Mouse (Mus musculus) lung, embryonic 16.5 days (tissue): ENCODE measurements at regions not wholly inside any gene's neighbourhood (a gene's known extent, or its start where the extent isn't known, plus 50 kb on each side); places are given as distances from the start of the nearest gene placed in this dataset.

Experiments used
- ATAC-seq: fragments of 200-750 bp; cut with Nextera tagmentation; 2 replicates; pipeline ENCODE4 v1.8.0; 2017; ENCODE audit warnings: low read depth, mild to moderate bottlenecking, moderate library complexity
- H3K27ac ChIP-seq: fragments of 300-500 bp; sonication (generic); 2 replicates; pipeline ENCODE4 v1.5.1; 2014; ENCODE audit warnings: mild to moderate bottlenecking, control low read depth, low read length
- H3K27me3 ChIP-seq: fragments of 300-500 bp; sonication (generic); 2 replicates; pipeline ENCODE4 v1.6.1; 2014; ENCODE audit warnings: low read depth, low read length, mixed read lengths; ENCODE audit not compliant: control insufficient read depth, insufficient read depth
- H3K36me3 ChIP-seq: fragments of 300-500 bp; sonication (generic); 2 replicates; pipeline ENCODE4 v1.6.1; 2014; ENCODE audit warnings: low read length; ENCODE audit not compliant: control insufficient read depth, insufficient read depth
- H3K4me1 ChIP-seq: fragments of 300-500 bp; sonication (generic); replicated peaks from 2 replicates; pipeline ENCODE4 v1.6.1; 2014; ENCODE audit warnings: low read length, mixed read lengths; ENCODE audit not compliant: control insufficient read depth, insufficient read depth
- H3K4me2 ChIP-seq: fragments of 300-500 bp; sonication (generic); 2 replicates; pipeline ENCODE4 v1.6.1; 2014; ENCODE audit warnings: low read depth, low read length, control low read depth
- H3K4me3 ChIP-seq: fragments of 300-500 bp; sonication (generic); 2 replicates; pipeline ENCODE4 v1.5.1; 2014; ENCODE audit warnings: mild to moderate bottlenecking, low read length, control low read depth
- H3K9ac ChIP-seq: fragments of 300-500 bp; sonication (generic); 2 replicates; pipeline ENCODE4 v1.6.1; 2014; ENCODE audit warnings: low read length, control low read depth
- H3K9me3 ChIP-seq: fragments of 300-500 bp; sonication (generic); 2 replicates; pipeline ENCODE4 v1.6.1; 2016; ENCODE audit warnings: low read length; ENCODE audit not compliant: control insufficient read depth
- WGBS: fragments of 180-500 bp; shearing (Covaris S2); extraction: QIAGEN DNeasy Blood & Tissue Kit; methylation state at CpG from one replicate; pipeline ENCODE4 v1.1.7; 2014; 5-methylcytosine and 5-hydroxymethylcytosine counted together

DNA sequence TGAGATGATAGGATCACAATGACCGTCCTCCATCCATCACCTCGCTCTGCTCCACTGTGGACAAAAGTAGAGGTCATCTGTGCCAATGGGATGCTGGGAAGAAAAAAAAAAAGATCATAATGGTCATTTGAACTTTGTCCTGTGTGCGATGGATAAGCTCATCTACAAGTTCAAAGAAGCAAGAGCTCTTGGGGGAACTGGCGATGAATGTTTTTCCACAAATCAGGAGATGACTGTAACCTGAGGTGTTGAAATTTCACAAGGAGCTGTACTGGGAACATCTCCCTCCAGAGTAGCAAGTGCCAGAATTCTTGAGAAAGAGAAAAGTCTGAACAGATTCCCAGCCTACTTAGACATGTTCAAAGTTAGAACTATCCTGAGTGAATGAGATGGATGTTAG, 287.0 kb downstream of the Tns3 start:
- H3K9ac ChIP-seq, result no peak overlapping the region
- 63% methylated on average over 4 of the region's 4 CpGs for WGBS

DNA sequence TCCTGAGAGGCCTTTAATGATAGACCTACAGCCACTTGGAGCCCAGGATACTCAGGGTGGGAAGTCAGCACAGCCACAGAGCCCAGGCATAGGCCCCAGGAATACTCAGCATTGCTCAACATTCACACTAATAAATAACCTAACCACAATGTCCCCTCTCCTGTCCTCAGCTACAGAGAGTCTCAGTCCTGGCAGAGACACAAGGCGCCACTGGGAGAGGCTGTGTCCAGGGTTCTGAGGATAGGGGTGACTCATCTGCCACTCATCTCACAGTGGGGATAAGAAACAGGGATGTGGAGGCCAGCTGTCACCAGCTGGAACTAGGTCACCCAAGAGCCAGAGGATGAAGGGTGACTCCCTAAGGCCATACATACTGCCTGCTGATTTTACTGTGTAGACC, 298.8 kb downstream of the Tns3 start:
- ATAC-seq, result 0 out of 2 replicates have a peak, but pooled peaks have one; percentile 7

More for the DNA sequence above, 287.0 kb downstream of the Tns3 start:
- no peaks in the 10 kb centered on the region for H3K9me3 ChIP-seq
- H3K4me3 ChIP-seq, result no peak overlapping the region
- no peak overlapping the region for H3K27ac ChIP-seq
- ATAC-seq, result no peak
- no peaks in the 10 kb centered on the region for H3K36me3 ChIP-seq
- no peaks in the 10 kb centered on the region for H3K27me3 ChIP-seq
- H3K4me2 ChIP-seq, result no peak overlapping the region
- no peaks in the 10 kb centered on the region for H3K4me1 ChIP-seq

GRCm38 (mm10) chr11:8364703-8365433, 299.5 kb downstream of the Tns3 start:
- ATAC-seq, result no peak
- Histone ChIP-seq H3K9ac (no peak overlapping the region), H3K9me3 (no peaks in the 10 kb centered on the region), H3K4me3 (no peak overlapping the region), H3K27ac (no peak overlapping the region), H3K36me3 (no peaks in the 10 kb centered on the region), H3K27me3 (no peaks in the 10 kb centered on the region), H3K4me2 (no peak overlapping the region), H3K4me1 (no peaks in the 10 kb centered on the region)
- 69% methylated on average over 9 of the region's 9 CpGs for WGBS

More for the DNA sequence above, 298.8 kb downstream of the Tns3 start:
- Histone ChIP-seq H3K36me3 (no peaks in the 10 kb centered on the region), H3K9me3 (no peaks in the 10 kb centered on the region), H3K27me3 (no peaks in the 10 kb centered on the region), H3K9ac (no peak overlapping the region), H3K4me1 (no peaks in the 10 kb centered on the region), H3K4me3 (no peak overlapping the region), H3K4me2 (no peak overlapping the region), H3K27ac (no peak overlapping the region)
- 86% methylated on average over 1 of the region's 1 CpGs for WGBS

DNA sequence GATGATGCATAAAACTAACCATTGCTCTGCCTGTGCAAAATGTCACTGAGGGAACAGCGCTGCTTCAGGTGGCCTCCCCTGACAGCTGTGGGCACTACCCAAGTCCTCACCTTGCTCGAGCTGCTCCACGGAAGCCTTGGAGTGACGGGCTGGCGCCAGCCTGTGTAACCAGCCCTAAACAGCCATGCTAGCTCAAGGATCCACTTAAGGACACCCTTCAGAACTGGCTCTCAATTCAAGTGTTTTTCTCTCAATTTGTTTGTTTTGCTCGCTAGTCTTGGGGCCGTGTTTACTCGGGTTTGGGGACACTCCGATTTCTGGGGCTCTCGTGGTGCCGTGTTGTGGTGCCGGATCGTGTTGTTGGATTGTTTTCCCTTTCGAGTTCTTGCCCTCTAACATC, 319.4 kb downstream of the Tns3 start:
- Histone ChIP-seq H3K36me3 (no peaks in the 10 kb centered on the region), H3K27ac (peak overlapping the region; percentile 14; the same call in 1 of the 2 replicates), H3K4me3 (peak overlapping the region; percentile 31), H3K4me1 (no peaks in the 10 kb centered on the region; the same call in 1 of the 2 replicates), H3K9me3 (no peaks in the 10 kb centered on the region), H3K27me3 (no peaks in the 10 kb centered on the region), H3K9ac (no peak overlapping the region), H3K4me2 (peak overlapping the region; percentile 25)
- 54% methylated on average over 14 of the region's 14 CpGs for WGBS
- ATAC-seq, result peak; percentile 96

DNA sequence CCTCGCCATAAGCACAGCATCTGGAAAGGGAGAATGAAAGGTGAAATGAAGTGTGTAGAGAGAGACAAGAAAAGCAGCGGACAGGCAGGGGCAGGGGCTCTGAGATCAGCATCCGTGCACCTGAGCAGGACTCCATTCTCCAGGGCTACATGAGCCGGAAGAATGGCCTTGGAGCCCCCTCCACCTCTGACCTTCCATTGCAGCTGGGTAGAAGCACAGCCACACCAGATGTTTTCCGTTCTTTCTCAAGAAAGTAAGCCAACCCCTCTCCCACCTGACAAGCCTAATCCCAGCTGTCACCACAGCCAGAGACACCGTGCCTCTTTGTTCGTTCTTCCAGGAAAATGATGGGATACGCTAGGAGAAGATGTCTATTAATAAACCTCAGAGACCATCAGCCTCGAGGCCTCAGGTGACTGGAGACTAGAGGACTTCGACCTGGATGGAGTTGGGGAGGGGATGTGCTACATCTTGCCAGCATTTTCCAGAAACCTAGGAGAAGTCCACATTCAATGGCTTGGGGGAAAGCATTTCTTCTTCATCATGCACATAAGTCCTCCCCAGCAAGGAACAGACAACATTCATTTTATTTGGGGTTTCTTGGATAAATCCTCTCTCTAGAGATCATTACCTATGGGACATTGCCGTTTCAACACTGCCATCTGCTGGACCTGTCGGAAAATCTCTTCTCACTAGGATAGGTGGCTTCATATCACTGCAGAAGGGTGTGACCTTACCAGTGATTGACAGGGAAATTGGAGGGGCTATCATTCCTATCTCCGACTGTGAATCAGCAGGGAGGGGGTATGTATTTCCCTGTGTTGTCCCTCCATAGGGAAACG, 361.8 kb downstream of the Tns3 start:
- no peak for ATAC-seq
- H3K36me3 ChIP-seq, result no peaks in the 10 kb centered on the region
- no peaks in the 10 kb centered on the region for H3K27me3 ChIP-seq
- H3K9me3 ChIP-seq, result no peaks in the 10 kb centered on the region
- no peak overlapping the region for H3K9ac ChIP-seq
- H3K4me2 ChIP-seq, result no peak overlapping the region
- no peak overlapping the region for H3K27ac ChIP-seq
- H3K4me1 ChIP-seq, result no peaks in the 10 kb centered on the region
- 39% methylated on average over 14 of the region's 14 CpGs for WGBS
- H3K4me3 ChIP-seq, result no peak overlapping the region

GRCm38 (mm10) chr11:8297462-8297861, 366.9 kb downstream of the Tns3 start:
- Histone ChIP-seq H3K9me3 (no peaks in the 10 kb centered on the region), H3K36me3 (no peaks in the 10 kb centered on the region), H3K27me3 (no peaks in the 10 kb centered on the region), H3K4me3 (no peak overlapping the region), H3K4me1 (no peaks in the 10 kb centered on the region), H3K27ac (no peak overlapping the region), H3K9ac (no peak overlapping the region), H3K4me2 (no peak overlapping the region)
- 63% methylated on average over 5 of the region's 5 CpGs for WGBS
- ATAC-seq, result no peak

DNA sequence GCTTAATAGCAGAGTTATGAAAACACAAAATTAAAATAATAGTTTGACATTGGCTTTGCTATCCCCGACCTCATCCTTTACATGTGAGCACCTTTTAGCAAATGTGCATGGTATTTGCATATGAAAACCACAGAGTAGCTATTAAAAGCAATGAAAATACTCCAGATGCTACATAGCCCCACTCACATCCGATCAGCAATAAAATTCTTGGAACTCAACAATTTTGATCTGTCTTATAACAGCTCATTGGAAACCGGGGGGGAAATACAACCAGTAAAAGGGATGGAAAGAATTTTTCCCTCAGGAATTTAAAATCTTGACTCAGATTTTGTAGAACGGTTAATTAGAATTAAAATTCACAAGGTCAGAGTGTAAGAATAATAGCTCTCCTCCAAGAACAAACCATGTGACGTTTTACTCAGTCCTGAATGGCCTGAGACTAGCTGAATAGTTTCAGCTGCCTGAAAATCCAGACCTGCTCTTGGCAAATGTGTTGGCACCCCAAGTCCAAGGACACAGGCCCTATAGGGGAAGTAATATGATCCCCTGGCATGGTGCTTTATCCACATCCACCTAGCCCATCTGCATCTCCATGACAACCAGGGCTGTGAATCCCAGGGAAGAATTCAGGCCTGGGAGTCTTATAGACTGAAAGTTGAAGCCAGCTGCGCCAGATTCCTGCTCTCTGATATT, 370.9 kb downstream of the Tns3 start:
- Histone ChIP-seq H3K4me1 (no peaks in the 10 kb centered on the region), H3K36me3 (no peaks in the 10 kb centered on the region), H3K27me3 (no peaks in the 10 kb centered on the region), H3K9me3 (no peaks in the 10 kb centered on the region), H3K4me3 (no peak overlapping the region), H3K9ac (no peak overlapping the region), H3K4me2 (no peak overlapping the region), H3K27ac (no peak overlapping the region)
- ATAC-seq, result peak; percentile 52
- WGBS, result 46% methylated on average over 6 of the region's 6 CpGs

DNA sequence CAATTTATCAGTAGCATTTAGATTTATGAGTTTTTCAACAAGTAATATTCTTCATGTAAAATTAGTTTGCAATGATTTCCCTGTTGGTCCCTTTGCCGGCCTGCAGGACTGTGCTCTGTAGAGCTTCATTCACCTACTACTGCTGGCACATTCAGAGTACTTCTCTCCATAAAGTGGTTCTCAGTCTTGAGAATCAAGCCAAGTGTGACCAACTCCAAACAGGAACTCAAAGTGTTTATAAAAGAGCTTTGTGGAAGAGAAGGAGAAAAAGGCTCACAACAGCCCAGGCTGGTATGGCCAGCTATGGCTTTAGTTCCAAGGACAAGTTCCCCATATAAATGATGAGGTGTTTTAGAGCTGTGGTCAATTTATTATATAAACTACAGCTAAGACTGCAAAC, 379.1 kb downstream of the Tns3 start:
- H3K27ac ChIP-seq, result no peak overlapping the region
- H3K9me3 ChIP-seq, result no peaks in the 10 kb centered on the region
- H3K4me1 ChIP-seq, result no peaks in the 10 kb centered on the region
- no peaks in the 10 kb centered on the region for H3K36me3 ChIP-seq
- no peaks in the 10 kb centered on the region for H3K27me3 ChIP-seq
- no peak overlapping the region for H3K4me3 ChIP-seq
- no peak overlapping the region for H3K4me2 ChIP-seq
- peak; percentile 43; the same call in 1 of the 2 replicates for ATAC-seq
- WGBS, result 60% methylated on average over 1 of the region's 1 CpGs
- H3K9ac ChIP-seq, result no peak overlapping the region

DNA sequence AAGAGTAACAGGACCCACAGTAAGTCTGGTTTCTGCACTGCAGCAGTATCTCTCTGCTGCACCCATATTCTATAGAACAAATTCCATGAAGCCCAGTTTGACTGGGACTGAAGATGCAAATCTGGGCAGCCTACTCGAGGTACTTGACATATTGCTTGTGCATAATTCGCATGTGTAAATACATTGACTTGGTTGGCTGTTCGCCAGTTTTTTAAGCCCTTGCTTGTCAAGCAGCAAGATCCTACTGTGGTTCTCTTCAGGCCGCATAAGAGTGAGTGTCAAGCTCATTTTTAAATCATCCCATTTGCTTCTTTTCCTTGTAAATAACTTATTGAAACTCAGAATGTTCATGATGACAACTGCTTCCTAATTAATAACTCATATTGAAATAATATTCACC, 389.1 kb downstream of the Tns3 start:
- 32% methylated on average over 4 of the region's 4 CpGs for WGBS
- H3K9ac ChIP-seq, result no peak overlapping the region
- no peaks in the 10 kb centered on the region for H3K36me3 ChIP-seq
- no peak overlapping the region for H3K27ac ChIP-seq
- H3K4me1 ChIP-seq, result no peaks in the 10 kb centered on the region
- H3K9me3 ChIP-seq, result no peaks in the 10 kb centered on the region
- no peaks in the 10 kb centered on the region for H3K27me3 ChIP-seq
- ATAC-seq, result no peak
- no peak overlapping the region for H3K4me3 ChIP-seq
- no peak overlapping the region for H3K4me2 ChIP-seq
